Mouse (Mus musculus) intestine, postnatal 0 days (tissue): ENCODE results near the gene Itgb3bp. TPM values are rescaled to one million over a fixed set of nuclear protein-coding genes. Genes with fewer than 3 reads are reported as not detected.
A peak's percentile ranks its signal among the peaks of the same experiment; 100 is the strongest.

ENCODE experiments used
- ATAC-seq: fragments of 200-750 bp; cut with Nextera tagmentation; 2 replicates; pipeline ENCODE4 v1.8.0; 2017; ENCODE audit warnings: mild to moderate bottlenecking, moderate TSS enrichment, moderate library complexity
- H3K27ac ChIP-seq: fragments of 300-500 bp; sonication (generic); 2 replicates; pipeline ENCODE4 v1.5.1; 2014; ENCODE audit warnings: mild to moderate bottlenecking, low read depth, low read length, moderate library complexity
- H3K27me3 ChIP-seq: fragments of 300-500 bp; sonication (generic); replicated peaks from 2 replicates; pipeline ENCODE4 v1.6.1; 2014; ENCODE audit warnings: low read length, mixed read lengths; ENCODE audit not compliant: control insufficient read depth, insufficient read depth
- H3K36me3 ChIP-seq: fragments of 300-500 bp; sonication (generic); 2 replicates; pipeline ENCODE4 v1.6.1; 2014; ENCODE audit warnings: mild to moderate bottlenecking, moderate library complexity; ENCODE audit not compliant: control insufficient read depth, insufficient read depth
- H3K4me1 ChIP-seq: fragments of 300-500 bp; sonication (generic); replicated peaks from 2 replicates; pipeline ENCODE4 v1.6.1; 2014; ENCODE audit warnings: antibody characterized with exemption, low read length, mixed read lengths; ENCODE audit not compliant: control insufficient read depth, insufficient read depth
- H3K4me2 ChIP-seq: fragments of 300-500 bp; sonication (generic); replicated peaks from 2 replicates; pipeline ENCODE4 v1.6.1; 2014; ENCODE audit warnings: low read depth, mild to moderate bottlenecking, moderate library complexity
- H3K4me3 ChIP-seq: fragments of 300-500 bp; sonication (generic); 2 replicates; pipeline ENCODE4 v1.5.1; 2014; ENCODE audit warnings: low read depth, low read length
- H3K9ac ChIP-seq: fragments of 300-500 bp; sonication (generic); 2 replicates; pipeline ENCODE4 v1.6.1; 2014; ENCODE audit warnings: mild to moderate bottlenecking, low read depth, low read length
- H3K9me3 ChIP-seq: fragments of 300-500 bp; sonication (generic); 2 replicates; pipeline ENCODE4 v1.6.1; 2016; ENCODE audit warnings: mixed run types; ENCODE audit not compliant: control insufficient read depth
- CTCF ChIP-seq: sonication (generic); IDR thresholded peaks from 2 replicates; pipeline ENCODE4 v1.5.1; 2016; ENCODE audit warnings: low read depth, mild to moderate bottlenecking, control low read depth, antibody characterized with exemption, moderate library complexity
- WGBS: fragments of 180-500 bp; shearing (Covaris S2); extraction: QIAGEN DNeasy Blood & Tissue Kit; methylation state at CpG from one replicate; pipeline ENCODE4 v1.1.7; 2014; 5-methylcytosine and 5-hydroxymethylcytosine counted together
- polyA plus RNA-seq: library from polyadenylated mRNA; unstranded; fragments of >200 nt; fragmentation: Nextera tagmentation; extraction: Ambion mirVana; gene quantifications from 2 replicates; pipeline ENCODE4 v1.2.1, GENCODE M21; 2015

Itgb3bp gene
- polyA plus RNA-seq, 1 experiment from 2014 or later, result 22.4 TPM

DNA sequence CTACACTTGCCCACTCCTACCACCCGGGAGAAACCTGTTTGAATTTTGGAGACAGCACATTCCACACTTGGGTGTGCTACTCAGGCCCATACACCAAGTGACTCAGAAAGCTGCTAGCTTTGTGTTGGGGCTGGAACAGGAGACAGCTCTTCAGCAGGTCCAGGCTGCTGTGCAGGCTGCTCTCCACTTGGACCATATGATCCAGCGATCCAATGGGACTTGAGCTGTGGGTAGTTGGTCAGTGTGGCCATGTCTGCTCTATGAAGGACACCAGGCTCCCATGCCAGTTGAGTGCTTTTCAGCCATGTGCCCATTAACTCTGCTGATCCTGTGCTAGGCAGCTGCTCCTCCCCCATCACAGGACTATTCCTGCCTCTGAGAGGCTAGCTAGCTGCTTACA is 24.3 kb upstream of the Itgb3bp start:
- H3K4me2 ChIP-seq, result no peak overlapping the region
- no peak for ATAC-seq
- no peak overlapping the region for H3K4me3 ChIP-seq
- no peak overlapping the region for H3K9ac ChIP-seq
- H3K27ac ChIP-seq, result no peak overlapping the region
- H3K36me3 ChIP-seq, result 0 out of 2 replicates have a peak, but pooled peaks cover 7% of the 10 kb centered on the region
- no peak for TF ChIP-seq CTCF
- H3K27me3 ChIP-seq, result no peaks in the 10 kb centered on the region
- no peaks in the 10 kb centered on the region for H3K9me3 ChIP-seq
- WGBS, result 72% methylated on average over 2 of the region's 2 CpGs
- H3K4me1 ChIP-seq, result no peaks in the 10 kb centered on the region

DNA sequence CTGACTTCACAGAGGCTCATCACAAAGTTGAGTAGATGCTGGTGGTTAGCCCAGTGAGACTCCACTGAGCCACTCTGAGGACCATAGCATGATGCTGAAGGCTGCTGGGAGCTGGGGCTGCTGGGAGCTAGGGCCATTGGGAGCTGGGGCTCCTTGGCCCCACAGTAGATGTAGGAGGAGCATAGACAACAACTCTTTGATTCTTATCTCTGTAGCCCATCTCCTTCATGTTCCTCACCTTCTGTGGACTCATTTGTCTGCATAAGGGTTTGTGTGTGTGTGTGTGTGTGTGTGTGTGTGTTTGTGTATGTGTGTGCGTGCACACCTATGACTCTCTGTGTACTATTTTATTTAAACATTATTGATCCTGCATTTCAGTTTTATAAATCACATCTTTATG is 18.3 kb upstream of the Itgb3bp start:
- no peak overlapping the region for H3K27ac ChIP-seq
- H3K36me3 ChIP-seq, result 0 out of 2 replicates have a peak, but pooled peaks cover 7% of the 10 kb centered on the region
- H3K9ac ChIP-seq, result no peak overlapping the region
- 92% methylated on average over 1 of the region's 1 CpGs for WGBS
- H3K27me3 ChIP-seq, result no peaks in the 10 kb centered on the region
- H3K9me3 ChIP-seq, result no peaks in the 10 kb centered on the region
- peaks cover 3% of the 10 kb centered on the region for H3K4me1 ChIP-seq
- no peak for TF ChIP-seq CTCF
- H3K4me2 ChIP-seq, result no peak overlapping the region
- no peak overlapping the region for H3K4me3 ChIP-seq
- no peak for ATAC-seq

DNA sequence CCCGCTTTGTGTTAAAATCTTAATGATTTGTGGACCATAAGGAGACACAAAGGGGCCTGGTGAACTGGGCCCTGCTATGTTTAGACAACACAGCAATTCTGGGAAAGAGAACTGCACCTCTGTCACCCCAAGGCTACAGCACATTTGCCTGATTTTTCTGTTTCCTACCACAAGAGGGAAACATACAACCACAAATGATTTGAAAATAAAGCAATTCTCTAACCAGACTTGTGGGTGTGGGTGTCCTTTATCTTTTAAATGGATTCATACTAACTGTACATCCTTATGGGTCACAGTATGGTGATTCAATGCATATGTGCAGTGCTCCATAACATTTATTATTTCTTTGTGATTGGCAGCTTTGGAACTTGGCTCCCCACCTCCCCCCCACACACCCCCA is 17.6 kb upstream of the Itgb3bp start:
- WGBS, result 60% methylated on average over 1 of the region's 1 CpGs
- H3K36me3 ChIP-seq, result 0 out of 2 replicates have a peak, but pooled peaks cover 7% of the 10 kb centered on the region
- no peak overlapping the region for H3K9ac ChIP-seq
- no peak overlapping the region for H3K27ac ChIP-seq
- H3K4me2 ChIP-seq, result no peak overlapping the region
- no peak for ATAC-seq
- H3K9me3 ChIP-seq, result no peaks in the 10 kb centered on the region
- peak; percentile 69 for TF ChIP-seq CTCF
- H3K4me3 ChIP-seq, result no peak overlapping the region
- H3K4me1 ChIP-seq, result peaks cover 3% of the 10 kb centered on the region
- H3K27me3 ChIP-seq, result no peaks in the 10 kb centered on the region

DNA sequence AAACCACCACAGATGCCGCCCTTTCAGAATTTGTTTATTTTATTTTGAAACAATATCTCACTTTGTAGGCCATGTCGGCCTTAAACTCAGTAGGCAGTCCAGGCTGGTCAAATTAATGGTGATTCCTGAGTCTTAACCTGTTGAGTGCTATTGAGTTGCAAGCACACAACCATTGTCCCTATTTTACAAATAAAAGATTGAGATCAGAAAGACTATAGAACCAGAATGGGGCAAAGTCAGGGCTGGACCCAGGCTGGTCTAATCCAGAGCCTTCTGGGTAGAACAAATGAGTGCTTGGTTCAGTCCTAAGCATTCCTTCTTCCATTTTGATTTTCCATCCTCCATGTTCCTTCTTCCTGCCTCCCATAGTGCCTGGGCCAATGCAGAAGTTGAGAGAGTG is 16.9 kb upstream of the Itgb3bp start:
- no peak overlapping the region for H3K4me3 ChIP-seq
- no peak overlapping the region for H3K27ac ChIP-seq
- no peak overlapping the region for H3K9ac ChIP-seq
- H3K9me3 ChIP-seq, result no peaks in the 10 kb centered on the region
- 0 out of 2 replicates have a peak, but pooled peaks cover 5% of the 10 kb centered on the region for H3K36me3 ChIP-seq
- TF ChIP-seq CTCF, result no peak
- H3K27me3 ChIP-seq, result no peaks in the 10 kb centered on the region
- 87% methylated on average over 2 of the region's 2 CpGs for WGBS
- H3K4me1 ChIP-seq, result peaks cover 3% of the 10 kb centered on the region
- no peak overlapping the region for H3K4me2 ChIP-seq
- no peak for ATAC-seq

DNA sequence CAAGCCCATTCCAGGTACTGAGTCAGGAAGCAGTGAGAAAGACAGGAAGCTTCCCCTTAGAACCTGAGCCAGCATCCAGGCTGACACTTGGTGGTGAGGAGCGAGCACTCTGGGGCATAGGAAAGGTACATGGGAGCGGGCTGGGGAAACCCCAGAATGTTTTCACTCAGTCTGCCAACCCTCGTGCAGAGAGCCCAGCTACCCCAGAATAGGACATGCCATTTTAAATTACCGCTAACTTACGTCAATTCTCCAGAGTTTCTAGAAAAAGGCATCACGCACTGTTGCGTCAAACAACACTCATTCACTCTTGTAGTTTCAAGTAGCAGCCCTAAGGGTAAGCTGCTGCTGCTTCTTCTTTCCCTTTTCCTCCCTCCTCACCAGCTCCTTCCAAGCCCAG is 15.4 kb upstream of the Itgb3bp start:
- Histone ChIP-seq H3K27me3 (no peaks in the 10 kb centered on the region), H3K4me3 (no peak overlapping the region), H3K4me2 (no peak overlapping the region), H3K4me1 (peaks cover 3% of the 10 kb centered on the region), H3K27ac (no peak overlapping the region), H3K36me3 (0 out of 2 replicates have a peak, but pooled peaks cover 8% of the 10 kb centered on the region), H3K9me3 (no peaks in the 10 kb centered on the region), H3K9ac (no peak overlapping the region)
- no peak for TF ChIP-seq CTCF
- 86% methylated on average over 7 of the region's 7 CpGs for WGBS
- no peak for ATAC-seq

DNA sequence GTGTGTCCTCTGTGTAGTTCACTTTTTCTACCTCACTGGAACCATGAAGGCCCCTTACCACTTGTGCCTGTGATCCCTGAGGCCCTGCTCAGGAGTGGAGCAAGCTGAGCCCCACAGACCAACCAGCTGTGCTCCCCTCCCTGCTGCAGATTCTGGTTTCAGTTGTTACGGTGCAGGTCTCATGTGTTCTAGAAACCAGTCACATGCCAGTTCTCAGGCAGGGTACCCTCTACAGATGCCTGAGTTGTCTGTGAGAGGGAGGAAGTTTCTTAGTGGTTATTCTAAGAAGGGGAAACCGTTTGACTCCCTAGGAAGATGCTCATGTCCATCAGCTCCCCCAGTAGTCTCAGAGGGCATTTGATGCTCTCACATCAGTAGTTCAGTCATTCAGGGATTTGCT is 15.0 kb upstream of the Itgb3bp start:
- Histone ChIP-seq H3K27ac (no peak overlapping the region), H3K9ac (no peak overlapping the region), H3K4me3 (no peak overlapping the region), H3K4me1 (peaks cover 3% of the 10 kb centered on the region), H3K27me3 (no peaks in the 10 kb centered on the region), H3K9me3 (no peaks in the 10 kb centered on the region), H3K4me2 (no peak overlapping the region), H3K36me3 (0 out of 2 replicates have a peak, but pooled peaks cover 8% of the 10 kb centered on the region)
- TF ChIP-seq CTCF, result no peak
- WGBS, result 79% methylated on average over 2 of the region's 2 CpGs
- no peak for ATAC-seq
